Mouse (Mus musculus) mouse trophoblast stem cell (cell line): ENCODE results near the gene Taf5.

Source experiments
- in situ Hi-C, 2 experiments: fragments of 300-500 bp; cut with MseI, MboI; formaldehyde crosslinking; loops; 2 replicates in 1 of 2; 3 replicates in 1 of 2; pipeline ENCODE4 v1.15.1; 2025

The Taf5 gene

DNA sequence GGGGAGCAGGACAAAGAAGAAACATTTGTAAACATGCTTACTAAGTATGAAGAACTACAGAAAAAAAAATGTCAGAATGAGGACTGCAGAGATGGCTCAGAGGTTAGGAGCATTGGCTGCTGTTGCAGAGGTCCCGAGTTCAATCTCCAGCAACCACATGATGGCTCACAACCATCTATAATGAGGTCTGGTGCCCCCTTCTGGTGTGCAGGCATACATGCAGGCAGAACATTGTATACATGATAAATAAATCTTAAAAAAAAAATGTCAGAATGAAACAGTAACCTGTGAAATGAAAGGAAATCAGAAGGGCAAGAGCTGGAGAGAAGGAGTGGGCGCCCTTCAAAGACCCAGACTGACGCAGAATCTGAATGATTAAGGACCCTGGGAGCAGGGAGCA is 1.7 kb upstream of the Taf5 start:
- in situ Hi-C loops = no loop called here

DNA sequence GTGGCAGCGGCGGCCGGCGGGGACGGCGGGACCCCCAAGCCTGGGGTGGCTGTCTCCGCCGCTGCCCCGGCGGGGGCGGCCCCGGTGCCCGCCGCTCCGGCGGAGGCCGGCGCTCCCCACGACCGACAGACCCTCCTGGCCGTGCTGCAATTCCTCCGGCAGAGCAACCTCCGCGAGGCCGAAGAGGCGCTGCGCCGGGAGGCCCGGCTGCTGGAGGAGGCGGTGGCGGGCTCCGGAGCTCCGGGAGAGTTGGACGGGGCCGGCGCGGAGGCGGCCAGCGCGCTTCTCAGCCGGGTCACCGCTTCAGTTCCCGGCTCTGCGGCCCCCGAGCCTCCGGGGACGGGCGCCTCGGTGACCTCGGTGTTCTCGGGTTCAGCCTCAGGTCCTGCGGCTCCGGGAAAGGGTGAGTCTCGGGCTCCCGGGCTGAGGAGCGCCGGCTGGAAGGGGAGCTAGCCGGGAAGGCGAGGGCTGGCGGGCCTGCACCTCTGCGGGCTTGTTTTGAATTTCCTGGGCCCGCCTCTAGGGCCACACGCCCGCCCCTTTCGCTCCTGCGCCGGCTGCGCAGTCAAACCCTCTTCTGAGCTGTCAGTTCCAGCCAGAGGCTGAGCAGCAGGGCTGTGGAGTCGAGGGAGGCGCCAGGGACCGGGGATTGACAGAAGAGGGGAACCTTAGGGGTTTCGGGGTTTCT is 522 bp downstream of the Taf5 start:
- in situ Hi-C loops = no loop called here

DNA sequence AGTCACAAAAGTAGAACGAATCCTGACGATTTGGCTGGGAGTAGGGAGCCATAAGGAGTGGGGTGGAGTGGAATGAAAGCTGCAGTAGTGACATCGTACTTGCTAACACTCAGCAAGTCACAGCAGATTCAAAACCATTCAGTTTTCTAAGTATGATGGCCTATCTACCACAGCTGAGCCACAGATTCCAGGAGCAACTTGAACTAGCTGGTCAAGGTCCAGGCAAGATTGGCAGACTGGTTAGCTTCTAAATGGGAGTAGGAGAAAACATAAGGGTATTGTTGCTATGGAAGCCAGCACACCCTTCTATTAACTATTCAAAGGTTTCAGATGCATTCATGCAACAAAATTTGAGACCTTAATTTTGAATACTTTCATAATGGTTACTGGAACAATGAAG is 20.7 kb downstream of the Taf5 start:
- in situ Hi-C loops = no loop called here

DNA sequence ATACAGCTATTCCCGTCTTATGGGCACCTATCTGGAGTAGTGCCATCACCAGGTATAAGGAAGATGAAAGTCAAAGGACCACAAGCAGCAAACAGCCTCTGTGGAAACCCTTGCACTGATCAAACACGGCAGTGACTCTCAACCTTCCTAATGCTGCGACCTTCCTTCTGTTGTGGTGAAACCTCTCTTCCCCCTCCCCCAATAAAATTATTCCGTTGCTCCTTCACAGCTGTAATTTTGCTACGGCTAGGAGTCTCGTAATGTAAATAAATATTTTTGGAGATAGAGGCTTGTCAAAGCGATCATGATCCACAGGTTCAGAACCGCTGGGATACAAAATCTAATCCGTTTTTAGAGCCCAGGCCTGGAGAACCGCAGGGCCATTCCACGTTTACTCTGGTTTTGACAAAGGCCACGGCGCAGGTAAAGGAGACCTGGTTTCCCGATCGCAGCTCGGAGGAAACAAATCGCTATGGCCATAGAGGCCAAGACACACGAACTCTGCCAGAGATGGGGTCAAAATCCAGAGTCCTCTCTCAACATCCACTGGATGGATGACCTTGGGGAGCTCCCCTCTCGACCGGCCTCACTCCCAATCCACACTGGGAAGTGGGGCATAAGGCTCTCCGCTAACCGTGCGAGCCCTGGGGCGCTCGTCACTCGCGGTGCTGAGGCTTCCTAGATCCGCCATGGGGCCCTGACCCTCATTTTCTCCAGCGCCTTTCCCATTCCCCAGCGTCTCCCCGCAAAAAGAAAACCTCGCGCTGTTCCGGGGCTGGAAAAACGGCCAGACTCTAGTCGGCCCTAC is 22.4 kb downstream of the Taf5 start:
- in situ Hi-C loops = no loop called here

DNA sequence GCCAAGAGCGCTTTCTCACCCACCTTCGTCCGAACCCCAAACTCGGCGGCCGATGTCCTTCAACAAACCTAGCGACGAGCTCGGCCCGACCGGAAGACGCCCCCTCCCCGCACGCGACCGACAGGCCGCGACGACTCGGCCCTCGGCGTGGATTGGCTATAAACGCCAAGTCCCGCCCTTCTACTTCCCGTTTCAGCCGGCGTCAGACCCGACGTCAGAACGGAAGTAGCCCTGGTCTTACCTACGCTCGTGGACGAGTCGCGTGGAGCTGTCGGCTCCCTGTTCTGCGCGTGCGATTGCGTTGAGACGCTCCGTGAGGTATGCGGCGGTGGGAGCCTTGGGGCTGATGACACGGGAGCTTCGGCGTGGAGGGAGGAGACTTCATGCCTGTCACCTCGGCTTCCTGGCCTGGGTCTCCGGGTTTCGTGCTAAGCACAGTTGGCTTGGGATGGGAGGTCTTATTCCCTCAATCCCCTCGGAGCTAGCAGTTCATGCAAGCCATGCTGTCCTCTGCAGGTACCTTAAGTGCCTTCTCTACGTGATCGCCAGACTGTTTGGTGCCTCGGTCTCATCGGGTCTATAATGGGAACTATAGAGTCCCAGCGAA is 23.1 kb downstream of the Taf5 start, which contains the start of the genes Usmg5 and Pdcd11:
TSS of gene Usmg5 (minus strand) at position 98 of the 607 bp plus-strand sequence.
TSS of gene Pdcd11 (plus strand) at position 219 of the 607 bp plus-strand sequence.
- in situ Hi-C loops = no loop called here

DNA sequence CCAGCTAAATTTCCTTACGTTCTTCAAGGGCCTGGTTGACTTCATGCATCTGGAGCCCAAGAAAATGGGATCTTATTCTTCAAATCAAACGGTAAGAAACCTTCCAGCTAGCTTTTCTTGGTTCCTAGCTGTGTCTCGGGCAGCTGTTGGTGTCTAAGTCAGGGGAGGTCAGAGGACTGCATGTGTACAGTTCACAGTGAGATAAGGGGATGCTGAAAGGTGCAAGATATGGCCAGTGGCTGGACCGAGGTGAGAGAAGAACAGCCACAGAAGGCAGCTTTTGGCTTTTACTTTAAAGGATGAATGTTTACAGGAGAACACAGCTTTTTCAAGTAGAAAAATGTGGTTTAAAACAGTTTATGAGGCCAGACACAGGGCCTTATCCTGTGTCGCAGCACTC is 33.5 kb downstream of the Taf5 start:
- in situ Hi-C loops = no loop called here

DNA sequence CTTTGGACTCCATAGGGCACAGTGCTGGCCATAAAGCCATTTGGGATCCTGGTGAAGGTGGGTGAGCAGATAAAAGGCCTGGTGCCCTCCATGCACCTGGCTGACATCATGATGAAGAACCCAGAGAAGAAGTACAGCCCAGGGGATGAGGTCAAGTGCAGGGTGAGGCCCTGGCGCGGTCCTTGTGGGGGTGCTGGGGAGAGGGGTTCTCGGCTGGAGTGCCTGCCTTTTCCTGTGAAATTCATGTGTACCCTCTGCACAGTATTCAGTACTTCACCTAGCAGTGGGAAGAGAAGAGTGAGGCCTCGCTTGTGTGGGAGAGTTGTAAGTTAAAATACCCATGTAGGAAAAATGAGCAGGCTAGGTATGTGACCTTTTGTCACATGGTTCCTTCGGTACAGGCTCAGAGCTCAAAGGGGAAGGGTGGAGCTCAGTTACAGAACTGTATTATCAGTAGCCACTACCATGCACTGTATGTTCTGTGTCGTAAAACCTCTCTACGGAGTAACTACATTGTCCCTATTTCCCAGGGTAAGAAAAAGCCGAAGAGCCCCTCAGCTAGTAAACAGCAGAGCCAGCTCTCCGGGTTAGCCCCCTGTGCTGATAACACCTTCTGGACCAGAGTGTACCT is 37.2 kb downstream of the Taf5 start:
- in situ Hi-C loops = no loop called here

DNA sequence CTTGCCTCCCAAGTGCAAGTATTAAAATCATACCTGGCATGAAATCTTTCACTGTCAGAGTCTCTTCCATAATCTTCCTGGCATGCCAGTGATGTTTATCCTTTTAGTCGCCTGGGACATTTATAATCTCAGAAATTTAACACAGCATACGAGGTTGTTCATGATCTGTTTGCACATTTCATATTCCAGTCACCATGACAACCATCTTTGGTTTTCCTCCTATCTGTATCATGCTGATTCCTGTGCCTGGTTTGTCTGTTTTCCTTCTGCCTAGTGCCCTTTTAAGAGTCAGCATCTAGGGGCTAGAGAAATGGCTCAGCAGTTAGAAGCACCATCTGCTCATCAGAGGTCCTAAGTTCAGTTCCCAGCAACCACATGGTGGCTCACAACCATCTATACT is 51.1 kb downstream of the Taf5 start:
- in situ Hi-C loops = no loop called here

DNA sequence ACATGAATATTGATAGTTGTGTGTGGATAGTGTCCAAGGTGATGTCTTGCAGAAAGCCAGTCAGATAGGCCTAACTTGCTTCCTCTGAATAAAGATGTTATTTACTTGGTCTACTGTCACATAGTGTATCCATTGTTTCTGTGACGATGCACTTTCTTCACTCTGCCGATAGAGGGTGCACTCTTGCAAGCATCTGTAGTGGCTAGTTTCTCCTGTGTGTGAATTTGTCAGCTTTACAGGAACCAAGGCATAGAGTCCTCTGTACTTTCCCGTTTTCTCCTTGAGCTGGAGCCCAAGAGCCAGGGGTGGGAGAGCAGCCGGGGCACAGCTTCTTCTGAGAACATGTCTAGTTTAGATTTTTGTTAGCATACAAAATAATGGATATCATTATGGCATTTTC is 53.5 kb downstream of the Taf5 start:
- in situ Hi-C loops = loop anchor here in 1 of 2 experiments (5.0 kb wide), 1 partner anchor 46 kb away; no protein-coding TSS in a partner anchor

DNA sequence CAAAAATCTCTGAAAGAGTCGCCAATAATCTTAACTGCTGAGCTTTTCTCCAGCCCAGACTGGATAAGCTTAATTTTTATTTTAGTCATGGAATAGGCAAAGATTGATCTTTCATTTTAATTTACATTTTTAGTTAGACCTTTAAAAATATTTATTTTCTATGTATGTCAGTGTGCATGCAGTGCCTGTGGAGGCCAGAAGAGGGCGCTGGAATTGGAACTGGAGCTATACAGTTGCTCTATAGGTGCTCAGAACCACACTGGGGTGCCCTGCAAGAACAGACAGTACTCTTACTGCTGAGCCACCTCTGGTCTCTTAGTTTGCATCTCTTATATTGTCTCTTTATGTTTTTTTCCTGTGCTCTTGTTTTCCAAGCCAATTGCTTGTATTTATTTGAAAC is 55.3 kb downstream of the Taf5 start:
- in situ Hi-C loops = loop anchor here in 1 of 2 experiments (5.0 kb wide), 1 partner anchor 44 kb away; no protein-coding TSS in a partner anchor

DNA sequence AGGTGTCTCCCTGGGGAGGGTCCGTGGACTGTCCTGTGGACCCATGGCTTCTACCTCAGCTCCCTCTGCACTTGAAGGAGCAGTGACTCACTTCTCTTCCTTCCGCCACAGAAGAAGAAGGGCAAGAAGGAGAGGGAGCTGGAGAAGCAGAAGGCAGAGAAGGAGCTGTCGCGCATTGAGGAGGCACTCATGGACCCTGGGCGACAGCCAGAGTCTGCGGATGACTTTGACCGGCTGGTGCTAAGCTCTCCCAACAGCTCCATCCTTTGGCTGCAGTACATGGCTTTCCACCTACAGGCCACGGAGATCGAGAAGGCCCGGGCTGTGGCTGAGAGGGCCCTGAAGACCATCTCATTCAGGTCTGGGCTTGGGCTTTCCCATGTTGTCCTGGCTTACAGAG is 60.6 kb downstream of the Taf5 start:
- in situ Hi-C loops = no loop called here

DNA sequence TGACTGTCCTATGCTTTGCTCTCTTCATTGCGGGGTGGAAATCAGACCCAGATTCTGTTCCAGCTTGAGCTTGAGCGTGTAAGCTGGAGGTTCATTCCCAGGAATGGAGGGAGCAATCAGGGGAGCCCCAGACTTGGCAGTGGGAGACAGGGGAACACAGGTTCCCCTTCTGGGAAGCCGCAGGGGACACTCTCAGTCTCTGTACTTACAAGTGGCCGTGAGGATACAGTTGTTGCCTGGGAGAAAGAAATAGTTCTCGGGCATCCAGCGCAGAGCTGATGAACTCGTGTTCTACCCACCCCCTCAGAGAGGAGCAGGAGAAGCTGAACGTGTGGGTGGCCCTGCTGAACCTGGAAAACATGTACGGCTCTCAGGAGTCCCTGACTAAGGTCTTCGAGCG is 61.3 kb downstream of the Taf5 start:
- in situ Hi-C loops = no loop called here

DNA sequence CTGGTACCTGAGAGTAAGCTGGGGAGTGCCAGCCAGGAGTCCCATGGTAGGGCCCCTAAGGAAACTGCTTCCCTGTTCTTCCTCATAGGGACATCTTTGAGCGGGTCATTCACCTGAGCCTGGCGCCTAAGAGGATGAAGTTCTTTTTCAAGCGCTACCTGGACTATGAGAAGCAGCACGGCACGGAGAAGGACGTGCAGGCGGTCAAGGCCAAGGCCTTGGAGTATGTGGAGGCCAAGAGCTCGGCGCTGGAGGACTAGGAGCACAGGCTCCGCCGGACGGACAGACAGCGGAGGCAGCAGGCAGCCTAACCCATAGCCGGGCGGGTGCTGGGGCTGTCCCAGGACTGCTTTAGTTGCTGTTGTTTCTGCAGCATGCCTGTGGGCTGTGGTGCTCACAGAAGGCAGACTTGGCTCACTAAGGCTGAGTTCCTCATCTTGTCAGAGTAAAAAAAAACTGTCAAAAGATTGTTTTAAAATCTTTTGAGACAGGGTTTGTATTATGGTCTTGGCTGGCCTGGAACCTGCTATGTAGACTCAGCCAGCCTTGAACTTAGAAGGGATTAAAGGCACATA is 63.1 kb downstream of the Taf5 start:
- in situ Hi-C loops = no loop called here
